Mouse (Mus musculus): ENCODE results near the gene Fezf2. TPM values are rescaled to one million over a fixed set of nuclear protein-coding genes. Genes with fewer than 3 reads are reported as not detected.

Fezf2 gene
- polyA plus RNA-seq, 1 experiment from 2014 or later, result not detected

- Histone ChIP-seq H3K27ac (no peak overlapping the region), H3K36me3 (ENCODE audit: insufficient read depth, low read length) (no peaks in the 10 kb centered on the region), H3K27me3 (ENCODE audit: insufficient read depth, low read length) (no peaks in the 10 kb centered on the region), H3K4me2 (ENCODE audit: low read length) (no peak overlapping the region), H3K9ac (ENCODE audit: low read depth, low read length) (no peak overlapping the region), H3K4me1 (replicated peaks; ENCODE audit: insufficient read depth, low read length) (no peaks in the 10 kb centered on the region), H3K4me3 (replicated peaks; ENCODE audit: low read depth, low read length) (no peak overlapping the region), H3K9me3 (replicated peaks; ENCODE audit: low read length) (no peaks in the 10 kb centered on the region)
- TF ChIP-seq CTCF (IDR thresholded peaks at IDR 0.05; ENCODE audit: low read depth), result no peak
- ATAC-seq (replicated peaks; ENCODE audit: low FRiP score, low read depth) (no peak), DNase-seq (ENCODE audit: low spot score) (no peak)
- WGBS, result 37% methylated on average over 4 of the region's 4 CpGs
Measured at GRCm38 (mm10) chr14:12388192-12388795, 40.3 kb upstream of the Fezf2 start.

- no peak for TF ChIP-seq CTCF (IDR thresholded peaks at IDR 0.05; ENCODE audit: low read depth)
- Histone ChIP-seq H3K4me3 (replicated peaks; ENCODE audit: low read depth, low read length) (no peak overlapping the region), H3K27ac (no peak overlapping the region), H3K36me3 (ENCODE audit: insufficient read depth, low read length) (no peaks in the 10 kb centered on the region), H3K4me2 (ENCODE audit: low read length) (no peak overlapping the region), H3K9ac (ENCODE audit: low read depth, low read length) (no peak overlapping the region), H3K27me3 (ENCODE audit: insufficient read depth, low read length) (no peaks in the 10 kb centered on the region), H3K4me1 (replicated peaks; ENCODE audit: insufficient read depth, low read length) (no peaks in the 10 kb centered on the region), H3K9me3 (replicated peaks; ENCODE audit: low read length) (no peaks in the 10 kb centered on the region)
- DNase-seq (ENCODE audit: low spot score) (no peak), ATAC-seq (replicated peaks; ENCODE audit: low FRiP score, low read depth) (no peak)
- 65% methylated on average over 6 of the region's 6 CpGs for WGBS
Measured at GRCm38 (mm10) chr14:12387176-12387575, 39.2 kb upstream of the Fezf2 start.

GRCm38 (mm10) chr14:12377883-12378282 is 29.9 kb upstream of the Fezf2 start:
- WGBS, result 28% methylated on average over 9 of the region's 9 CpGs
- Histone ChIP-seq H3K9me3 (replicated peaks; ENCODE audit: low read length) (no peaks in the 10 kb centered on the region), H3K27me3 (ENCODE audit: insufficient read depth, low read length) (no peaks in the 10 kb centered on the region), H3K4me1 (replicated peaks; ENCODE audit: insufficient read depth, low read length) (no peaks in the 10 kb centered on the region), H3K9ac (ENCODE audit: low read depth, low read length) (no peak overlapping the region), H3K4me3 (replicated peaks; ENCODE audit: low read depth, low read length) (no peak overlapping the region), H3K36me3 (ENCODE audit: insufficient read depth, low read length) (no peaks in the 10 kb centered on the region), H3K27ac (no peak overlapping the region), H3K4me2 (ENCODE audit: low read length) (no peak overlapping the region)
- ATAC-seq (replicated peaks; ENCODE audit: low FRiP score, low read depth), result no peak
- no peak for TF ChIP-seq CTCF (IDR thresholded peaks at IDR 0.05; ENCODE audit: low read depth)
- no peak for DNase-seq (ENCODE audit: low spot score)

GRCm38 (mm10) chr14:12377289-12377688 is 29.3 kb upstream of the Fezf2 start:
- TF ChIP-seq CTCF (IDR thresholded peaks at IDR 0.05; ENCODE audit: low read depth), result no peak
- Histone ChIP-seq H3K4me3 (replicated peaks; ENCODE audit: low read depth, low read length) (no peak overlapping the region), H3K36me3 (ENCODE audit: insufficient read depth, low read length) (no peaks in the 10 kb centered on the region), H3K27ac (no peak overlapping the region), H3K9ac (ENCODE audit: low read depth, low read length) (no peak overlapping the region), H3K4me1 (replicated peaks; ENCODE audit: insufficient read depth, low read length) (no peaks in the 10 kb centered on the region), H3K9me3 (replicated peaks; ENCODE audit: low read length) (no peaks in the 10 kb centered on the region), H3K27me3 (ENCODE audit: insufficient read depth, low read length) (no peaks in the 10 kb centered on the region), H3K4me2 (ENCODE audit: low read length) (no peak overlapping the region)
- DNase-seq (ENCODE audit: low spot score) (no peak), ATAC-seq (replicated peaks; ENCODE audit: low FRiP score, low read depth) (no peak)
- WGBS, result 95% methylated on average over 2 of the region's 2 CpGs

GRCm38 (mm10) chr14:12375451-12375850 is 27.5 kb upstream of the Fezf2 start:
- Histone ChIP-seq H3K36me3 (ENCODE audit: insufficient read depth, low read length) (no peaks in the 10 kb centered on the region), H3K9ac (ENCODE audit: low read depth, low read length) (no peak overlapping the region), H3K4me1 (replicated peaks; ENCODE audit: insufficient read depth, low read length) (no peaks in the 10 kb centered on the region), H3K27me3 (ENCODE audit: insufficient read depth, low read length) (no peaks in the 10 kb centered on the region), H3K4me3 (replicated peaks; ENCODE audit: low read depth, low read length) (no peak overlapping the region), H3K27ac (no peak overlapping the region), H3K9me3 (replicated peaks; ENCODE audit: low read length) (no peaks in the 10 kb centered on the region), H3K4me2 (ENCODE audit: low read length) (no peak overlapping the region)
- WGBS, result 63% methylated on average over 2 of the region's 2 CpGs
- no peak for TF ChIP-seq CTCF (IDR thresholded peaks at IDR 0.05; ENCODE audit: low read depth)
- DNase-seq (ENCODE audit: low spot score) (no peak), ATAC-seq (replicated peaks; ENCODE audit: low FRiP score, low read depth) (no peak)

- no peak overlapping the region for H3K9ac ChIP-seq (ENCODE audit: low read depth, low read length)
- no peaks in the 10 kb centered on the region for H3K9me3 ChIP-seq (replicated peaks; ENCODE audit: low read length)
- H3K4me2 ChIP-seq (ENCODE audit: low read length), result no peak overlapping the region
- ATAC-seq (replicated peaks; ENCODE audit: low FRiP score, low read depth) (no peak; the same call in 1 of the 2 replicates), DNase-seq (ENCODE audit: low spot score) (no peak)
- no peak overlapping the region for H3K4me3 ChIP-seq (replicated peaks; ENCODE audit: low read depth, low read length)
- peaks cover 69% of the 10 kb centered on the region for H3K27me3 ChIP-seq (ENCODE audit: insufficient read depth, low read length)
- TF ChIP-seq CTCF (IDR thresholded peaks at IDR 0.05; ENCODE audit: low read depth), result no peak
- no peaks in the 10 kb centered on the region; the same call in 1 of the 2 replicates for H3K4me1 ChIP-seq (replicated peaks; ENCODE audit: insufficient read depth, low read length)
- H3K36me3 ChIP-seq (ENCODE audit: insufficient read depth, low read length), result no peaks in the 10 kb centered on the region
- no peak overlapping the region for H3K27ac ChIP-seq
- 9% methylated on average over 16 of the region's 16 CpGs for WGBS
Measured at GRCm38 (mm10) chr14:12350271-12350916, 2.4 kb upstream of the Fezf2 start.
